Mouse (Mus musculus) cerebellum, adult 9-11 months (tissue): ENCODE results near the gene Hexim2.

Experiments
- DNase-seq: peaks from one replicate; pipeline ENCODE4 v3.0.0; 2022

Gene Hexim2

GRCm38 (mm10) chr11:103174411-103174832, 42.2 kb downstream of the Hexim2 start:
- peak; percentile 42 for DNase-seq

- no peak for DNase-seq
Observed at GRCm38 (mm10) chr11:103174891-103175391, 42.7 kb downstream of the Hexim2 start.

GRCm38 (mm10) chr11:103175688-103176442, 43.6 kb downstream of the Hexim2 start:
- DNase-seq, result no peak

DNA sequence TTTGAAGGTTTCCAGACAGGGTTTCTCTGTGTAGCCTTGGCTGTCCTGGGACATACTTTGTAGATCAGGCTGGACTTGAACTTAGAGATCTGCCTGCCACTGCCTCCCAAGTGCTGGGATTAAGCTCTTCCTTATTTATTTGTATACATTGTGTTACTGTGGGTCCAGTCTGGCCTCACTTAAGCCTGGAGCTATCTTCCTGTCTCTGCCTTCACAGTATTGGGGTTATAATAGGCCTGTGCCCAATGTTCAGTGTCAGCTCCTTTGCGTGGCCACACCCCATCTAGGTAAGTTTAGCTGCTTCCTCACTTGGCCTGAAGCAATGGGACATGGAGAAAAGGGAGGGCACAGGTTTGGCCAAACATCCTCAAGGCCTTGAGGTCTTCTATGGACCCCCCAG, 44.3 kb downstream of the Hexim2 start:
- DNase-seq, result no peak

DNA sequence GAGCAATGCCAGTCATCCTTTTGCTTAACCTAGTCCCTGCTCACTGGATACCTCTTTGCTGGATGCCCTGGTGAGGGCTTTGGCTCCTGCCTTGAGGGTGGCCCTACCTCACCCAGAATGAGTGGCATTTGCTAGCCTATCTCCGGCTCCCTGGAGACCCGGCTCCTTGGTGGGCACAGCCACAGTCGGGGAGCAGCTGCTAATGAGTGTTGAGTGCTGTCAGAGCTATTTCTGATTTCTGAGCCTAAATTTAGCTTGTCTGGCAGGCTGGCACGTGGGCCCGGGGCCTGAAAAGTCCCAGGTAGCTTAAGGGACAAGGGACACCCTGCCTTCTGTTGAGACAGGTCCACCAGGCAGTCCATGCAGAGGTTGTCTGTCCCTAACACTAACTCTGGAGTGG, 45.0 kb downstream of the Hexim2 start:
- DNase-seq, result peak; percentile 27

DNA sequence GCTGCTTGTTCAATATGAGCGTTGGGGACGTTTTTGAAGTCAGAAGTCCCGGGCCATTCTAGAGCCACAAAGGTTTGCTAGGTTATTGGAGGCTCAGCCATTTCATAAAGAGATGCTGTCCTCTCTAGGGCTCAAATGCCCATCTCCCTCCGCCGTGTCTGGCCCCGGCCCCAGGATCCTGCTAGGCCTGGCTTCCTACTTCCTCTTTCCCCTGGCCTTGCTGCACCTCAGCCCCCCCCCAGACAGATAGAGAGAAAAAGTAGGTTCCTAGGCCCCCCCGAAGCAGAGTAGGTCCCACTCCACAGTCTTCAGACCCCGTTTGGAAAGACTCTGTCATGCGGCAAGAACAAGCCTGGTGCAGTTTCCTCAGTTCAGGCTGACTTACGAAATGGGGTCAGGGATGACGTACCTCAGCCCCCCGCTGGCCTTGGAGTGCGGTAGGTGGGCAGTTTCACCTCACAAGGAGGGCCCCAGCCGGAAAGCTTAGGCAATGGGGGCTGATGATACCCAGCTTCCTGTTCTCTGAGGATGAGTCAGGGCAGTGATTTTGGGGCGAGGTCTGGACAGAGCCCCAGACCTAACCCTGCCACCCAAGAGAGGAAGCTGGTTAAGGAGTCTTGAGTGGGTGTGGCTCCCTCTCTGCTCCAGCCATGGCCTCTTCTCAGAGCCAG, 45.7 kb downstream of the Hexim2 start:
- peak; percentile 18 for DNase-seq

DNA sequence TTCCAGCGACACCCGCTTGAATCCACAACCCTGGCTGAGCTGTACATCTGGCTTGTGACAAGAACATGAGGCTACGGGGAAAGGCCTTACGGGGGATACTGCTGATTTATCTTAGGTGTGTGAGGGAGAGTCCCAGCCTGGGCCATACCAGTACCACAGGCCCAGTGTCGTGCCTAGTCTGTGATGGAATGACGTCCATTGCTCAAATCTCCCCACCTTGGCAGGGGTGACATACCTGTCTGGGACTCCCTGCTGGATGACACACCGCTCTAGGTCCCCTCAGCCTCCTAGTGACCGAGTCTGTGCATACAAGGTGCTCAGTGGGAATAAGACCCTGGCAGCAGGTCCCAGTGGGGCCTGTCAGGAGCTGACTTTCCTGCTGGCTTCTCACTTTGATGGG, 46.5 kb downstream of the Hexim2 start:
- DNase-seq, result no peak

- DNase-seq, result no peak
Observed at GRCm38 (mm10) chr11:103180426-103180825, 48.2 kb downstream of the Hexim2 start.

GRCm38 (mm10) chr11:103181349-103181748, 49.1 kb downstream of the Hexim2 start:
- DNase-seq, result no peak

- DNase-seq, result no peak
Observed at GRCm38 (mm10) chr11:103181911-103182310, 49.7 kb downstream of the Hexim2 start.

DNA sequence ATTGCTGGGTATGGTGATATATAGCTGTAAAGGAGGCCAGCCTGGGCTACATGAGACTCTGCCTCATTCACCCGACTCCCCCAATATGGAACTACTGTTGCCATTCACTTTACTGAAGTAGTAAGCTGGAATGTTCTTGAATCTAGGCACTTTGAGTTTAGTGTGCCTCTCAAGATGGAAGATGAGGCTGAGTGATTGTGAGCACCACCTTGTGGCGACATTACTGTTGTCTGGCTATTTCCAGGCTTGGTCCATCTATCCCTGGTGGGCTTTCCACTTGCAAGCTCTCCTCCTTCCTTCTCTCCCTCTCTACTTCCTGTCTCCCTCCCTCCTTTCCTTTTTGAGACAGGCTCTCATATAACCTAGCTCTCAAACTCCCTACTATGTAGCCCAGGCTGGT, 52.7 kb downstream of the Hexim2 start:
- DNase-seq, result no peak
